Mouse (Mus musculus) lung, embryonic 14.5 days (tissue): ENCODE data around the gene Mogat1. TPM values are rescaled to one million over a fixed set of nuclear protein-coding genes. Genes with fewer than 3 reads are reported as not detected.
"Not testable (repeated sequence)": the region's sequence is repeated elsewhere in the genome, so short reads cannot be mapped to it uniquely, and the experiment has no call there.

Experiments used
- ATAC-seq: fragments of 200-750 bp; cut with Nextera tagmentation; 2 replicates; pipeline ENCODE4 v1.8.0; 2017; ENCODE audit warnings: mild to moderate bottlenecking, moderate TSS enrichment, moderate library complexity; ENCODE audit not compliant: insufficient read depth
- DNase-seq: peaks from one replicate; pipeline ENCODE4 v3.0.0-alpha.2; 2015
- H3K27ac ChIP-seq: fragments of 300-500 bp; sonication (generic); 2 replicates; pipeline ENCODE4 v1.5.1; 2014; ENCODE audit warnings: low read depth, mild to moderate bottlenecking, moderate library complexity
- H3K27me3 ChIP-seq: fragments of 300-500 bp; sonication (generic); 2 replicates; pipeline ENCODE4 v1.6.1; 2014; ENCODE audit warnings: low read length, control low read depth; ENCODE audit not compliant: insufficient read depth
- H3K36me3 ChIP-seq: fragments of 300-500 bp; sonication (generic); 2 replicates; pipeline ENCODE4 v1.6.1; 2014; ENCODE audit warnings: control low read depth; ENCODE audit not compliant: insufficient read depth
- H3K4me1 ChIP-seq: fragments of 300-500 bp; sonication (generic); 2 replicates; pipeline ENCODE4 v1.6.1; 2014; ENCODE audit warnings: antibody characterized with exemption, control low read depth; ENCODE audit not compliant: insufficient read depth
- H3K4me2 ChIP-seq: fragments of 300-500 bp; sonication (generic); 2 replicates; pipeline ENCODE4 v1.6.1; 2014; ENCODE audit warnings: mild to moderate bottlenecking
- H3K4me3 ChIP-seq: fragments of 300-500 bp; sonication (generic); 2 replicates; pipeline ENCODE4 v1.5.1; 2014; ENCODE audit warnings: low read depth, low read length
- H3K9ac ChIP-seq: fragments of 300-500 bp; sonication (generic); 2 replicates; pipeline ENCODE4 v1.6.1; 2014
- H3K9me3 ChIP-seq: fragments of 300-500 bp; sonication (generic); 2 replicates; pipeline ENCODE4 v1.6.1; 2016; ENCODE audit warnings: low read depth, low read length, control low read depth
- CTCF ChIP-seq: IDR thresholded peaks from 2 replicates; pipeline ENCODE4 v1.5.1; 2016; ENCODE audit warnings: antibody characterized with exemption, low read depth
- WGBS: fragments of 180-500 bp; shearing (Covaris S2); extraction: QIAGEN DNeasy Blood & Tissue Kit; methylation state at CpG from one replicate; pipeline ENCODE4 v1.1.7; 2014; 5-methylcytosine and 5-hydroxymethylcytosine counted together
- polyA plus RNA-seq: library from polyadenylated mRNA; unstranded; fragments of >200 nt; fragmentation: Nextera tagmentation; extraction: Ambion mirVana; gene quantifications from 2 replicates; pipeline ENCODE4 v1.2.1, GENCODE M21; 2014

Mogat1 gene
- polyA plus RNA-seq, 1 experiment from 2014 or later: not detected

- Histone ChIP-seq H3K27ac (peak overlapping the region; percentile 5; the same call in 1 of the 2 replicates), H3K9me3 (no peaks in the 10 kb centered on the region), H3K4me1 (no peaks in the 10 kb centered on the region), H3K9ac (peak overlapping the region; percentile 32), H3K36me3 (no peaks in the 10 kb centered on the region), H3K4me2 (peak overlapping the region; percentile 71), H3K4me3 (peak overlapping the region; percentile 36), H3K27me3 (no peaks in the 10 kb centered on the region)
- 17% methylated on average over 16 of the region's 16 CpGs for WGBS
- ATAC-seq: peak; percentile 94
- TF ChIP-seq CTCF: no peak
- peak; percentile 76 for DNase-seq
These were observed 26.8 kb downstream of the Mogat1 start for GRCm38 (mm10) chr1:78537494-78538010.

- no peak for TF ChIP-seq CTCF
- Histone ChIP-seq H3K4me2 (no peak overlapping the region), H3K9me3 (no peaks in the 10 kb centered on the region), H3K4me1 (no peaks in the 10 kb centered on the region), H3K27me3 (no peaks in the 10 kb centered on the region), H3K4me3 (no peak overlapping the region), H3K9ac (no peak overlapping the region), H3K27ac (no peak overlapping the region), H3K36me3 (no peaks in the 10 kb centered on the region)
- 48% methylated on average over 5 of the region's 5 CpGs for WGBS
- no peak for ATAC-seq
- DNase-seq: peak; percentile 28
These were observed 27.6 kb downstream of the Mogat1 start for GRCm38 (mm10) chr1:78538396-78538795.

GRCm38 (mm10) chr1:78539166-78539565 is 28.4 kb downstream of the Mogat1 start:
- no peak for ATAC-seq
- TF ChIP-seq CTCF: no peak
- WGBS: 67% methylated on average over 6 of the region's 6 CpGs

GRCm38 (mm10) chr1:78543631-78544030 is 32.8 kb downstream of the Mogat1 start:
- WGBS: 87% methylated on average over 1 of the region's 1 CpGs
- not testable (repeated sequence) for H3K27ac ChIP-seq, H3K36me3 ChIP-seq, H3K4me3 ChIP-seq, ATAC-seq, H3K4me2 ChIP-seq, DNase-seq, H3K9ac ChIP-seq, H3K27me3 ChIP-seq, H3K4me1 ChIP-seq, H3K9me3 ChIP-seq

More at GRCm38 (mm10) chr1:78539166-78539565, 28.4 kb downstream of the Mogat1 start:
- DNase-seq: no peak
- Histone ChIP-seq H3K27me3 (no peaks in the 10 kb centered on the region), H3K9me3 (no peaks in the 10 kb centered on the region), H3K4me1 (no peaks in the 10 kb centered on the region), H3K4me2 (no peak overlapping the region), H3K9ac (no peak overlapping the region), H3K36me3 (no peaks in the 10 kb centered on the region), H3K4me3 (no peak overlapping the region), H3K27ac (no peak overlapping the region)

GRCm38 (mm10) chr1:78546258-78546657 is 35.5 kb downstream of the Mogat1 start:
- no peak overlapping the region for H3K4me3 ChIP-seq
- no peaks in the 10 kb centered on the region for H3K4me1 ChIP-seq
- no peak overlapping the region for H3K9ac ChIP-seq
- WGBS: 76% methylated on average over 9 of the region's 9 CpGs
- ATAC-seq: no peak
- H3K36me3 ChIP-seq: no peaks in the 10 kb centered on the region
- TF ChIP-seq CTCF: no peak
- H3K4me2 ChIP-seq: no peak overlapping the region
- H3K9me3 ChIP-seq: no peaks in the 10 kb centered on the region
- no peaks in the 10 kb centered on the region for H3K27me3 ChIP-seq
- H3K27ac ChIP-seq: no peak overlapping the region
- DNase-seq: no peak

- DNase-seq: peak; percentile 29
- ATAC-seq: peak; percentile 31; the same call in 1 of the 2 replicates
- WGBS: 34% methylated on average over 6 of the region's 6 CpGs
These were observed 38.2 kb downstream of the Mogat1 start for GRCm38 (mm10) chr1:78548961-78549360.

GRCm38 (mm10) chr1:78554012-78554666 is 43.3 kb downstream of the Mogat1 start:
- no peak overlapping the region for H3K9ac ChIP-seq
- H3K4me1 ChIP-seq: no peaks in the 10 kb centered on the region
- ATAC-seq: no peak
- no peak for TF ChIP-seq CTCF
- no peak overlapping the region for H3K27ac ChIP-seq
- no peak overlapping the region for H3K4me3 ChIP-seq
- H3K36me3 ChIP-seq: no peaks in the 10 kb centered on the region
- H3K27me3 ChIP-seq: no peaks in the 10 kb centered on the region
- H3K4me2 ChIP-seq: no peak overlapping the region
- peak; percentile 25 for DNase-seq
- H3K9me3 ChIP-seq: no peaks in the 10 kb centered on the region
- WGBS: 58% methylated on average over 8 of the region's 8 CpGs

More at GRCm38 (mm10) chr1:78548961-78549360, 38.2 kb downstream of the Mogat1 start:
- H3K36me3 ChIP-seq: no peaks in the 10 kb centered on the region
- no peaks in the 10 kb centered on the region for H3K27me3 ChIP-seq
- H3K4me3 ChIP-seq: no peak overlapping the region
- no peak overlapping the region for H3K27ac ChIP-seq
- TF ChIP-seq CTCF: no peak
- no peaks in the 10 kb centered on the region for H3K9me3 ChIP-seq
- no peak overlapping the region for H3K4me2 ChIP-seq
- no peak overlapping the region for H3K9ac ChIP-seq
- H3K4me1 ChIP-seq: no peaks in the 10 kb centered on the region
